Mouse (Mus musculus) c-Kit-positive CD71-positive TER-119-positive erythroid progenitor cells, embryonic 14.5 days (primary cell): Measurements from ENCODE around the gene Eed.
"Not testable (repeated sequence)": the region's sequence is repeated elsewhere in the genome, so short reads cannot be mapped to it uniquely, and the experiment has no call there.

ENCODE experiments used
- DNase-seq: peaks from one replicate; pipeline ENCODE4 v3.0.0-alpha.2; 2013; ENCODE audit warnings: low spot score

The Eed gene

GRCm38 (mm10) chr7:89980485-89981422 lies at the start of gene Eed:
TSS of gene Eed (minus strand) at chr7:89980983.
- peak; percentile 95 for DNase-seq

GRCm38 (mm10) chr7:90029548-90030485 lies 49.0 kb upstream of the Eed start:
- DNase-seq: no peak

GRCm38 (mm10) chr7:90028888-90029547 lies 48.2 kb upstream of the Eed start:
- no peak for DNase-seq

DNA sequence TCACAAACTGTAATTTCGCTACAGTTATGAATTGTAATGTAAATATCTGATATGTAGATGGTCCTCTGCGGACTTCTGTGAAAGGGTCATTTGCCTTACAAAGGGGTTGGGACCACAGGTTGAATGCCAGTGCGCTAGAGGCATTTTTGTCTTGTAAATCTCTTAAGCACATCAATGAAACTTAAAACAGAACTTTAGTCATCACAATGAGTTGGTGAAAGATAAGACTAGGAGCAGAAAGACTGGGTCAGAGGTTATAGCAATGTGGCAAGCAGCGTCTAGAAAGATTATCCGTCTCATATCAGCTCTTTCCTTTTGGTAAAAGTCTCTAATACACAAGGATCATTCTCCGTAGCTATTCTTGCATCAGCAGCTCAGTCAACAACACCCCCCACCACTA lies 44.2 kb upstream of the Eed start:
- DNase-seq: no peak

DNA sequence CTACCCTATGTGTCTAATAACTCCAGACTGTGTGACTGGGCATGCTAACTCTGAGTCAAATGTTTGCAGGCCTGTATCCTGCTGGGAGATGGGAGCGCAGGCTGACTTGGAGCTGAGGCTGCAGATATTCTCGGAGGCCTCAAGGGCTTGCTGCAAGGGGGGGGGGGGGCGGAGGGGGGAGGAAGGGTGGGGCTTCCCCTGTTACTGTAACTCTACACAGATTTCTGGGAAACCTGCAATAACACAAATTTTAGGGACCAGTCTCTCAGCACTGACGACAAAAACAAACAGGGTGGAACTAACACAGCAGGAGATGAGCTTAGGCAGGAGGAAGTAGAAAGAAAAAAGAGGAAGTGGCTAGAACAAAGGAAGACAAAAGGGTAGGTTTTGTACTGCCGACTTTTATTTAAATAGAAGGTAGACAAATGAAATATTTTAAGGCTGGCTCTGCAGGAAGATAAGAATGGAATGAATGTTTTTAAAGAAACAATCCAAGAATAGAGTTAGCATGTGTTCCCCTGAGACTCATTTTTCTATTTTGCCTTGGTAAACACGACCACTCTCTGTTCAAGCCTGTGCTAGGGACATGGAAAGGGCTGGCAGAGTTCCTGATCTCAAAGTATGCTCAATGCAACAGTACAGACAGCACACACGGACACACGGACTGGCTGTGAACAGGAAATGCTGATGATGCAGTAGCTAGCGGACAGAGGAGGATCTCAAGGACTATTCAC lies 42.4 kb upstream of the Eed start:
- DNase-seq: no peak

GRCm38 (mm10) chr7:90020331-90020730 lies 39.5 kb upstream of the Eed start:
- DNase-seq: no peak

DNA sequence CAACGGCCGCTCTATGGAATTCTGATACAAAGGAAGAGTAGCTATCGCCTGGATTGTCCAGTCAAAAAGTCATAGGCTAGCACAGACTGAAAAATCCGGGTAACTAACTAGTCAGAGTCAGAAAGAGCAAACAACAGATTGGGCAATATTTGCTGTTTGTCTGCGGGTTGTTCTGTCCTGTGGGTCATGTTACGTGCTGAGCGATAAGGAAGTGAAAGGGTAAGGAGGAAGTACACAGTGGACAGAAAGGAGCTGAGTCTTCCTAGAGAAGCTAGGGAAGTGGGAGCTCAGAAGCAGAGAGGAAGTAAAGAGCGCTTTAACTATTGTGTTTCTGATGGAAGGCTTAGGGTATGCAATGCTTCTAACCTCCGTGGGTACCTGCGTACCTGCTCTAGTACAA lies 38.8 kb upstream of the Eed start:
- DNase-seq: no peak

- no peak for DNase-seq
Observed at GRCm38 (mm10) chr7:90016930-90017588, 36.3 kb upstream of the Eed start.

- DNase-seq: no peak
Observed at GRCm38 (mm10) chr7:90016459-90016858, 35.7 kb upstream of the Eed start.

DNA sequence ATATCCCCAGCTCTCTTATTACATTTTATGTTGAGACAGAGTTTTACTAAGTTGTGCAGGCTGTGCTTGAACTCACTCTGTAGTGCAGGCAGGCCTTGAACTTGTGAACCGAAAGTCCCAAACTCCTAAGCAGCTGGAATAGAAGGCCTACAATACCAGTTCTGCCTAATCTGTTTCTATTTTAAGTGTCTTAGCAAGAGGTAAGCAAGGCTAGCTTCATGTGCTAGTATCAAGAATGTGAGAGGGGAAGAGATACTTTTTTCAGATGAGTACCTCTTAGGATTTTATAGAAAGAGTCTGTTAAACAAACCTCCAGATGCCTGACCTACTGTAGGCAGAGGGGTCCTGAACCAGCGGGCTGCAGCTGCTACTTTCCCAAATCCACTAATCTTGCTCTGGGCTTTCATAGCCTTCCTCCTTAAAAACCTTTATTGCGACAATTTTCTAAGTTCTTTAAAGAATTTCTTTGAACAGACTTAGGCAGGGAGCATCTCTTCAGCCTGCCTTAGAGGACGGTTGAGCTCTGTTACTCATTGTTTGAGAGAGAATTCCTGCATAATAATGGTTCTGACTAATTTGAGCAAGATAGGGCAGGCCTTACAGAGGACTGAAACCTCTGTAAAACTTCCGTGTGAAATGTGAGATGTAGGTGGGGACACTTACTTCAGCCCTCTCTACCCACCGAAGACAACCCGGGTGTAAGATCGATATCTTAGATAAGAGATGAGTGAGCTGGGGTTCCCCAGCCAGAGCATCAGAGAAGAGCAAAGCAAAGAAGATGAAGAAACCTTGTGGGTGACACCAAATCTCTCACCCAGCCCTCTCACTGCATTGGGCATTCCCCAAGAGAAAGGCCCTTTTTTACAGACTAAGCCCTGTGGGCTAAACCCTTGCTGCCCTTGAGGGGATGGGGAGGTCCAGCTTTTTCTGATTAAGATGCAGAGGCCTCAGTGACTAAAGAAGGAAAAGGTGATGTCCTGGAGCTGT lies 26.2 kb upstream of the Eed start:
- no peak for DNase-seq

GRCm38 (mm10) chr7:90004781-90005180 lies 24.0 kb upstream of the Eed start:
- no peak for DNase-seq

DNA sequence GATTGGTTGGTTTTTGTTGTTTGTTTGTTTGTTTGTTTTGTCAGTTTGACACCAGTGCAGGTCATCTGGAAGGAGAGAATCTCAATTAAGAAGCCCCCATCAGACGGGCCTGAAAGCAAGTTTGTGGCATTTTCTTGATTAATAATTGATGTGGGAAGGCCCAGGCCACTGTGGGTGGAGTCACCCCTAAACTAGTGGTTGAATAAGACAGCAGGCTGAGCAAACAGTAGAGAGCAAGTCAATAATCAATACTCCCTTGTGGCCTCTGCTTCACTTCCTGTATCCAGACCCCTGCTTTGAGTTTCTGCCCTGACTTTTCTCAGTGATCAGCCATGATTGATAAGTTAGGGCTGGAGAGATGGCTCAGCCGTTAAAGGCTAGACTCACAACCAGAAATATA lies 21.6 kb upstream of the Eed start:
- DNase-seq: no peak

- DNase-seq: no peak
Observed at GRCm38 (mm10) chr7:89999491-89999890, 18.7 kb upstream of the Eed start.

DNA sequence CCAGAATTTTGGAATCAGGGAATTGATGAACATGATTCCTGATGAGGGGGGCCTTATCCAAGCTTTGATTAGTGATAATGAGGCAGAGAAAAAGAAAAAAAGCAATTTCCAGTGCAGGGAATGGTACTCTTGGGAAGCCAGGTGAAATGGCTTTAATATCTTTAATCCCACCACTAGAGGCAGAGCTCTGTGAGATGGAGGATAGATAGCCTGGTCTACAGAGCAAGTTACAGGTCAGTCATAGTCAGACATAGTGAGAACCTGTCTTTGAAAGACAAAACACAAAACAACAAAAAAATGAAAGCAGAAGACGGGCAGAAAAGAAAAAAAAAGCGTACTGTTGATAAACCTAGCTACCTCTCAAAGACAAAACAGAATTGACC lies 17.8 kb upstream of the Eed start:
- no peak for DNase-seq

- DNase-seq: peak; percentile 87
Observed at GRCm38 (mm10) chr7:89998006-89998623, 17.3 kb upstream of the Eed start.

DNA sequence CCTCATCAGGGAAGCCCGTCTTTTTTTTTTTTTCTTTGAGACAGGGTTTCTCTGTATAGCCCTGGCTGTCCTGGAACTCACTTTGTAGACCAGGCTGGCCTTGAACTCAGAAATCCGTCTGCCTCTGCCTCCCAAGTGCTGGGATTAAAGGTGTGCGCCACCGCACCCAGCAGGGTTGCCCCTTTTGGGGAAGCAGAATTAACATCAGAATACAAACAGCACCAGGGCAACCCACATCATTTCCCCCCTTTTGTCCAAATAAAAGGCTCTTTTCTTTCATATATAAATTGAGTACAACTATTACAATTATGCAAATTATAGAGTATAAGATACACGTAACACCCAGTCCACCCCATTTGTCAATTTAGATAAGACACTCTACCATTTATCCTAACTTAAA lies 16.7 kb upstream of the Eed start:
- DNase-seq: not testable (repeated sequence)

DNA sequence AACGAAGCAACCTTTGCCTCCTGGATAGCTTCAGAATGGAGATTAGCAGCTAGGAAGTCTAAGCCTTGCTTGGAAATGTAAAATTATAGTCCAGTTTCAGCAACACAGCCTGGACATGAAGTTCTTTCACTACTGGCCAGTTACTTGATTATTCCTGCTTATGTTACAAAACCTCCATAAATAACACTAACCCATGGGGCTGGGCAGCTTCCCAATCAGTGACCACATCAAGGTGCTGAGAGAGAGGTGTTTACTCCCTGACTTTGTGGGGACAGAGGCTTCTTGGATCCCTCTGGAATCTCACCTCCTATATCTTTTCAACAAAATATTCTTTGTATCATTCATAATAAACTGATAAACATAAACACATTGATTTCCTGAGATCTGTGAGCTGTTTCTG lies 12.3 kb upstream of the Eed start:
- DNase-seq: no peak

- no peak for DNase-seq
Observed at GRCm38 (mm10) chr7:89984421-89984820, 3.6 kb upstream of the Eed start.

DNA sequence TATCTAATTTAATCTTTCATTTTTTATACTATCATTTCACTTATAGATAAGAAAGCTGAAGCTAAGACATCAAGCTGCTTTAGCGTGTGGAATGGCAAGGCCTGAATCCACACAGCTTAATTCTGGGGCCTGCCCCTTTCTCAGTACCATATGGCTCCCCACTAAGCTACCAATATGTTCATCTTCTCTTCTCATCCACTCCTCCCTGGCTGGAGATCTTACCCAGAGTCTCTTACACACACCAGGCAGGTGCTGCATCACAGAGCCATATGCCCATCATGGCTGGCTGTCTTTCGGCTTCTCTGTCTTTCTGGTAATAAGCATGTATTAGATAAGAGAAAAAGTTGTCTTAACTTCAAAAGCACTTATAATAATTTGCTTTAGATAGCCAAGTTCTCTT lies 2.7 kb upstream of the Eed start:
- DNase-seq: no peak
